Mouse (Mus musculus) kidney, adult 11 months (tissue): ENCODE results near the gene Nynrin.
A peak's percentile ranks its signal among the peaks of the same experiment; 100 is the strongest.

Source experiments
- DNase-seq: peaks from one replicate; pipeline ENCODE4 v3.0.0; 2022

Gene Nynrin

DNA sequence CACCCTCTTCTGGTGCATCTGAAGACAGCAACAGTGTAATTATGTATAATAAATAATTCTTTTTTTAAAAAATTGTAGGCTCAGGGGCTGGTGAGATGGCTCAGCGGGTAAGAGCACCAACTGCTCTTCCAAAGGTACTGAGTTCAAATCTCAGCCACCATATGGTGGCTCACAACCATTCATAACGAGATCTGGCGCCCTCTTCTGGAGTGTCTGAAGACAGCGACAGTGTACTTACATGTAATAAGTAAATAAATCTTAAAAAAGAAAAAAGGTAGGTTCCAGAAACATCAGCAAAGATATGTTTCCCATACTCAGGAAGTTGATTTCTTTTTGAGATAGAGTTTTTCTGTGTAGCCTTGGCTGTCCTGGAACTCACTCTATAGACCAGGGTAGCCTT is 11.0 kb upstream of the Nynrin start:
- DNase-seq = no peak

- no peak for DNase-seq
These were observed 8.1 kb upstream of the Nynrin start for GRCm38 (mm10) chr14:55845506-55846294.

DNA sequence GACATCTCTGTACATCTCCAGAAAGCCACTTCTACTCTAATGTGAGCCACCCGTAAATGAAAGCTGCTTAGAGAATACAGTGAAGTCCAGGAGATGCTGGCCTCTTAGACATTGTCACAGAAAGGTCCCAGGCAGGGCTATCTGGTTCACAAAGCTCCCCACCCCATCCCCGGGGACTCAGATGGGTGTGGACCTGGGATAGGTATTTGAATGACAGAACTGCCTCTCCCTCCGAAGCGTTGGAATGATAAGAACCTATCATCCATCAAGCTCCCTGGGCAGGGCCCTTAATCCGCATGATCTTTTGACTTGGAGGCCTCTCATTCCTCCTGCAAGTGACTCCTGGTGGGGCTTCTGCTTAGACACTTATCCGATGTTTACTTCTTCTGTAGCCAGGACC is 2.9 kb upstream of the Nynrin start:
- no peak for DNase-seq

GRCm38 (mm10) chr14:55852646-55853551 is 911 bp upstream of the Nynrin start:
- DNase-seq = no peak

- DNase-seq = no peak
These were observed 743 bp downstream of the Nynrin start for GRCm38 (mm10) chr14:55854406-55855100.

- DNase-seq = no peak
These were observed 1.3 kb downstream of the Nynrin start for GRCm38 (mm10) chr14:55855101-55855561.

- DNase-seq = no peak
These were observed 3.8 kb downstream of the Nynrin start for GRCm38 (mm10) chr14:55857588-55857987.

DNA sequence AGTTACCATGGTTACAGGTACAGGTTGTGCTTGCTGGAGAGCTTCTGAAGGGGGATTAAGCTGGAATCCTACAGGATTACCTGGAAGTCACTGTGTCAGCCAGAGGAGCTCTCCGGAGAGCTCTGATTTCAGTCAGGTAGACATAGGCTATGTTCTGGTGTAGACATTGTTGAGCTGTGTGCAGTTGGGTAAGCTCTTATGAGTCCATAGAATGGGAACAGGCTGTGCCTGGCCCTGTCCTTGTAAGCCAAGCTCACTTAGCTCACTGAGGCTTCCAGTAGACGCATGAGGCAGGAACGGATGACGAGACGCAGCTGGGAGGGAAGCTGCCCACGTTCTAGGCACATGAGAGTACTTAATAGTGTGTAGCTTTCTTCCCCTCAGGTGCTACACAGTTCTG is 8.4 kb downstream of the Nynrin start:
- DNase-seq = no peak

- no peak for DNase-seq
These were observed 9.2 kb downstream of the Nynrin start for GRCm38 (mm10) chr14:55862970-55863369.

DNA sequence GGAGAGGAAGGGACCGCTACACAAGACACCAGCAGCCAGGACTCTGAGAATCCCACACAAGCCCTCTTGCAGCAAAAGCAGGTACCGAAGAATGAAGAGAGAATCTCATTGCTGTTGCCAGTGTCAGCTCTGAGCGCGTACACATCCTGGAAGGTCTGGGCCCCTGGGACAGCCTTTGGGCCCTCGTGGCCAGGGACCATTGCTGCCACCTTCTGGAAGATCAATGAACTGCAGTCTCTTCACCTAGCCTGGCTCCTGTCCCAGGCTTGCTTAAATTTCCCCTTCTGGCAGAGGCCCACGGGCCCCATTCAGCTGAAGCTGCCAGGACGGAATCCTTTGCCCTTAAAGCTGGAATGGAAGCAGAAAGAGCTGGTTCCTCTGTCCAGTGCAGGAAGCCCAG is 10.0 kb downstream of the Nynrin start:
- peak; percentile 69 for DNase-seq

- no peak for DNase-seq
These were observed 13.2 kb downstream of the Nynrin start for GRCm38 (mm10) chr14:55866962-55867361.

DNA sequence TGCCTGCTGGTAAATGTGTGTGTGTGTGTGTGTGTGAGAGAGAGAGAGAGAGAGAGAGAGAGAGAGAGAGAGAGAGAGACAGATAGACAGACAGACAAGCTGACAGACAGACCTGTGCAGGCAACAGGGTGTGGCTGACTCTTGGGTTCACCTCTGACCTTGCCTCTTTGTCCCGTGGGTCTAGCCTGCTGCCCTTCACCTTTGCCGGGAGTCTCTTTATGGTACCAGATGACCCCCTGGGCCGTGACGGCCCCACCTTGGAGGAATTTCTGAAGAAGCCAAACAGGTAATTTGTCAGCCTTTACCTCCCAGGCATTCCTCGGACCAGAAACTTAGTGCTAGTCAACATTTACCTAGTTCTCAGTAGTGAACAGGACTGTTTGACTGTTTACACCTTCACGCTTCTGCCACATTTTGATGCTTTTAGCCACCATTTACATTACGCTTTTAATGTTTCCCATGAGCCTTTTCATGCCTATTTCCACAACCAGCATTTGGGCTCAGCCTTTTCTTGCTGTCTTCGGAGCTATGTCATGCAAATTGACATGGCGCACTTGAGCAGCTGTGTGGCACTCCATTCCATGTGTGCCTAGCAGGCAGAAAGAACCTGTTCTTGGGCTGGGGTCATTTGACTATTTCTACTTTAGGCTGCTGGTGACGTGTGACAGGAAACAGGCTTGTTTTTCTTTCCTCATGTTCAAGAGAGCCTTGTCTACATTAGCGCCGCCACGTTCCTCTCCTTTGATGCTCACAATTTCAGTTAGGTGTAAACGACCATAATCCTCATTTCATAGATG is 14.6 kb downstream of the Nynrin start:
- no peak for DNase-seq

GRCm38 (mm10) chr14:55869538-55869937 is 15.7 kb downstream of the Nynrin start:
- no peak for DNase-seq

DNA sequence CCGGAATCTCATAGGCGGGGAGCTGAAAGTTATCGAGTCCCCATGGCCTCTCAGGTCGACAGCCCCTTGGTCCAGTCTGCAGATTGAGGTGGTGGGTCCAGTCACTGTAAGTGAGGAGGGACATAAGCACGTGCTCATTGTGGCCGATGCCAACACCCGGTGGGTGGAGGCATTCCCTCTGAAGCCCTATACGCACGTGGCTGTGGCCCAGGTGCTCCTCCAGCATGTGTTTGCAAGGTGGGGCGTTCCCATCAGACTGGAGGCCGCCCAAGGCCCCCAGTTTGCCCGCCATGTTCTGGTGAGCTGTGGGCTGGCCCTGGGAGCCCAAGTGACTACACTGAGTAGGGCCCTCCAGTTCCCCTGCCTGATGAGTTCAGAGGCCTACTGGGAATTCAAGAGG is 18.2 kb downstream of the Nynrin start:
- no peak for DNase-seq

GRCm38 (mm10) chr14:55872551-55872950 is 18.7 kb downstream of the Nynrin start:
- DNase-seq = no peak

DNA sequence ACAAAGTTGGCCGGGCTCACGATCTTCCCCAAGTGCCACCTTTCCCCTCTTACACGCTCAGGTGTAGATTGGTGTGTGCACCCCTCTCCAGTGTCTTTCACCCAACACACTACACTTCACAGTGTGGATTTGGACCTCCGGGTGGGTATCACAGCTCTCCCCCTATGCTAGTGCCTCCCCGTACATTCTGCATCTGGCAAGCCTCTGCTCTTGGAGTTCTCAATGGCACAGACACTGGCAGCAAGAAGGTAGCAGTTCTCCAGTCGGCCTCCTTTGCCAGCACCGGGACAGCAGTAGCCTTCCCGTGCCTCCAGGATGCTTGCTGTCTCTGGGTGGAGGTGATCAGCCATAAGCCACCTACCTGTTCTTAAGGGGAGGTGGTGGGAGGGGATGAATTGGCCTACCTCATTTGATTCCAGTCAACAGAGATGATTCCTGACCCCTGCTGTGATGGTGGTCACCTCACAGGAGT is 19.5 kb downstream of the Nynrin start:
- DNase-seq = no peak

DNA sequence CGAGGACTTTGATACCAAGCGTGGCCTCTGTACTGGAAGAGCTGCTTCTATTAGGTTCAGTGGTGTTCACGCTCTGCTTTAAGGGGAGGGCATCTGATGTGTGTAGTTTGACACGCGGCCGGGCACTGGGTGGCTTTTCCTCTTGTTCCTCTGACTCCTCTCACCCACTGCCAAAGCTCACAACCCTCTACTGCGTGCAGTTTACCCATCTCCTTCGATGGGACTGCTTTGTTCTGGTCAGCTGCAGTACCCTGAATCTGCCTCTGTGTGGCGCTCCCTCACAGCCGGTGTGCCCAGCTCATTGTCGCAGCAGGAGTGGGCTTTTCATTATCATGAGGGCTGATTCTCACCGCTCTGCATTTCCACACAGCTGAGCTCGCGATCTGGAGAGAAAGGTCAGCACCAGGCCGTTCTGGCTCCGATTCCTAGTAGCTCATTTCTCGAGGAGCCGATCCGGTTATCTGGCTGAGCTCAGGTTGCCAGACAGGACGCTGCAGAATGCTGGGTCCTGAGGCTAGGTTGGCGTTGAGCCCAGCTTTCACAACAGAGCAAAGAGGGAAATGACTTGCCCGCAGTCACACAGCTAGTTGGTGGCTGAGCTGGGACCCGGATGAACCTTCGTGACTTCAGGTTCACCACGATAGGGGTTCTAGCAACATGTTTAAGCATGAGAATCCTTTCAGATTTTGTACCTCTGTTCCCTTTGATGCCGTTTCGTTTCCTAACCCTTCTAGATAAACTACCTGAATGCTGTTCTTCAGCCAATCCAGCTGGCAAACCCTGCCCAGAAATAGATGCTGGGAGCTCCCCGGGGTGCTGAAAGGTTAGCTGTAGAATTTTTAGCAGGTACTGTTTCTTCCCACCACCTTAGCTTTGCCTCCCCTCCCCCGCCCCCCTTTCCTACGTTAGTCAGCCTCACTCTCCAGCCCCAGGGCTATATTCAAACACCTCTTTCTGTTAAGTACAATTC is 20.2 kb downstream of the Nynrin start:
- DNase-seq = peak; percentile 62

DNA sequence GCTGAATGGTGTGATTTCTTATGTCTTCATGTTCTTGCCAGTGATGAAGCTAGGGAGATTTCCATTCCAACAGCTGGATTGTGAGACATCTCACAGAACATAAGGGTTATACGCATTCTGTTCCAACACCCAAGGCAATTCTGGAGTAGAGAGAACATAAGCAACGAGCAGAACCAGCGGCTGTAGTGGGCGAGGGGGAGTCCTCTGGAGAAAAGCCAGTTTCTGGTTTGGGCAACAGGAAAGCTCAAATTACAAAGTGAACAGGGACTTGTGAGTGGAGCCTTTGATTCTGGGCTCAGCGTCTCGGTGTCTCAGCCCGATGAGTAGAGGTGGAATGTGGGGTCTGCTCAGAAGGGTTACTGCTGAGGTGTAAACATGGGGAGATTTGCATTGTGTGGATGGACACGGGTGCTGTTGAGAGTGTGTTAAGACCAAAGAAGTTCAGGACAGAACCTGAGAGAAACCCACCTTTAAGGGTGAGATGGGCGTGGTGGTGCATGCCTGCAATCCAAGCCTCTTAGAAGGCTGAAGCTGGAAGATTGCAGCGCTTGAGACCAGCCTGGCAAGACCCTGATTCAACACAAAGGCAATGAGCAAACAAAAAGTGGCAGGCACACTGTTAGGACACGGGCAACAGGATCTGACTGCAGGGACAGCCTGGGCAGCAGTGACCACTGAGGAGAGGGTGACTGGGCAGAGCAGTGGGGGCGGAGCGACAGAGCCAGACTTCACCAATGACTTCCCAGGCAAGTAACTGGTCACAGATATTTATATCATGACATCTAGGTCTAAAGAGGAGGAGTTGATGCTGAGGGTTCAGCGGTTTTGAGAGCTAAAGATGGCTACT is 23.9 kb downstream of the Nynrin start:
- DNase-seq = no peak

DNA sequence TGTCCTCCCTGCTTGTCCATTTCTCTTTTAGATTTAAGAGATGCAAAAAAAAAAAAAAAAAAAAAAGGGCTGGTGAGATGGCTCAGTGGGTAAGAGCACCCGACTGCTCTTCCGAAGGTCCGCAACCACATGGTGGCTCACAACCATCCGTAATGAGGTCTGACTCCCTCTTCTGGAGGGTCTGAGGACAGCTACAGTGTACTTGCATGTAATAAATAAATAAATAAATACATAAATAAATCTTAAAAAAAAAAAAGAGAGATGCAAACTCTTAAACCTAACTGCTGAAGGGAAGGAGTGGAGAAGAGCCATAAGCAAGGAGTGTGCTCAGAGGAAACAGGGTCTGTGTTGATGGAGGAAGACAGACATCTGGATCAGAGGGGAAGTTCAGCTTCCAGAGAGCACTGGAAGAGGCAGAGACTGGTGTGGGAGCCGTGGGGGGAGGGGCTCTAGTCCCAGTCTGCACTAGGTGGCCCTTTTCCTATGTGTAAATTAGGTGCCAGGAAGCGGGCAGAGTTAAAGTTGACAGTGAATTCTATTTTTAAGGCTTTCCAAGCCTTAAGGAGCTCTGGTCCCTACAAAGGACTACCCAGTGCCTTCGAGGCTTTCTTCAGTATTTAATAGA is 24.6 kb downstream of the Nynrin start:
- DNase-seq = no peak

- peak; percentile 75 for DNase-seq
These were observed 25.8 kb downstream of the Nynrin start for GRCm38 (mm10) chr14:55879623-55880022.
